Mouse (Mus musculus): Measurements from ENCODE around the gene Mrps15.
"Not testable (repeated sequence)": the region's sequence is repeated elsewhere in the genome, so short reads cannot be mapped to it uniquely, and the experiment has no call there.

The Mrps15 gene

DNA sequence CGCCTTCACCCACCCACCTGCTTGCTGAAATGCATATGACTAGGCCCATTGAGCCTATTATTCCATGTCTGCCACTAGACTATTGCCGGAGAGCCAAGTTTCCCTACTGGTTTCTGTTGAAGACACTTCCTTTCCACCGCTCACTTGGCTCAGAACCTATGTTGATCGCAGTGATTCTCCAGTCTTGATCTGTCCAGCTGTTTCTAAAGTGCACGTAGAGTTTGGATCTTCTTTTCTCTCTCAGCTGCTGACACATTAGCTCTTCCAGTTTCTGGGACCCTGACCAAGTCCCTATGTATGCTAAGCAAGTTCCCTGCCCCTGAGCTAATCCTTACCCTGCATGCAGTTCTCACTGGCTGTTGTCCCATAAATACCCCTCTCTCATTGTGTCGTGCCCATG, 31.1 kb downstream of the Mrps15 start:
- DNase-seq (ENCODE audit: low spot score in 2 of 2) = no peak

DNA sequence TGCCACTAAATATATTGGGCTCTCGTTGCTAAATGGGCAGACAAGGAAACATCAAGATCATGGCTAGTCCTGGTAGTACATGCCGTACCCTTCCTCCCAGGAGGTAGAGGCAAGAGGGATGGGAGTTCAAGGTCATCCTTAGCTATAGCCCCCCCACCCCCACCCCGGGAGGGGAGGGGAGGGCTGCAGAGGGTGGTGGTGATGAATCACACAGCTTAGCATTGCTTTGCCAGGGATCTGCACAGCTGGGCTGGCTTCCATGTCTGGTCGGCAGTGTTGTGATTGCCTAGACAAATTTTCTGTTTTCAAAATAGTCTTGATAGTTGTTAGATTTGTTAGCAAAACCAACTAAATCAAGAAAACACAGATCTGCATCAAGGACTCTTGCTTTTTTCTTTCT, 32.5 kb downstream of the Mrps15 start:
- no peak for DNase-seq (ENCODE audit: low spot score in 2 of 2)

DNA sequence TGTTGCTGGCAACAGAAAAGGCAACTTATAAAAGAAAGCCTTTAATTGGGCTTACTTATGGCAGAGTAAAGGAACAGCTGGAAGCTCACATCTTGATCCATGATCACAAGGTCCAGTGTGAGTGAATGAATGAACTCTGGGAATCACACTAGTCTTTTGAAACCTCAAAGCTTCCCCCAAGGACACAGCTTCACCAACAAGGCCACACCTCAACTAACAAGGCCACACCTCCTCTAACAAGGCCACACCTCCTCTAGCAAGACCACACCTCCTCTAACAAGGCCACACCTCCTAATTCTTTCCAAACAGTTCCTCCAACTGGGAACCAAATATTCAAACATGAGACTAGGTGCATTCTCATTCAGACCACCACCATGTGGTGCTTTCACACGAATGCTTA, 34.9 kb downstream of the Mrps15 start:
- no peak for DNase-seq (ENCODE audit: low spot score in 2 of 2)

DNA sequence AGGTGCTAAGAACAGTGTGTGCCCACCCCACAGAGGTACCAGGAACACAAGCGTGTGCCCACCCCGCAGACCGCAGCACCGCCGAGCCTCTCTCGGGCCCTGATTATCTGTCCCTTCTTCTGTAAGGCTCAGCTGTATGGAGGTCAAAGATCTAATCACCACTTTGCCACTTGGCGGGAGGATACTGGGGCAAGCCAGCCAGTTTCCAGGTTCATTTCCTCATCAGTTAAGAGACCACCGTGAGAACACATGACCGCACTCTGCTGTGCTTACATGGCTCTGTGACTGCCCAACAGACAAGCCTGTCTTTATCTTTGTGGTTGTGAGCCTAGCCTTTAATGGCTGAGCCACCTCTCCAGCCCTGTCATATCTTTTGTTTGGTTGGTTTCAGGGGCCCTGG, 36.3 kb downstream of the Mrps15 start:
- no peak for DNase-seq (ENCODE audit: low spot score in 2 of 2)

DNA sequence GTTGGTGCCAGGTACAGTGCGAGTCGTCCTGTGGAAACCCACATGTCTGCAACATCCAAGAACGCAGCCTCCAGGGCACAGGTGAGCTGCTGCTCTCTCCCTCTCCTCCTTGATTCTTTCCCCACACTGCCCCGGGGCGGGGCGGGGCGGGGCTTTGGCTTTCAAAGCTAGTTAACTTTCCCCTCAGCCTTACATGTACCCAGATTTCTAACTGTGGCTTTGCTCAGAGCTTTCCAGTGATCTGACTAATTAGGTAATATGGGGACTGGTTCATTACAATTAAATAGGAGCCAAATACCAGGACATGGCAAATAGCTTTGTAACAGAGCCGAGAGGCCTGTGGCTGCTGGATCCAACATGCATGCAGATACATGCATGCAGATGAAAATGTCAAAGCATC, 37.7 kb downstream of the Mrps15 start:
- no peak for DNase-seq (ENCODE audit: low spot score in 2 of 2)

DNA sequence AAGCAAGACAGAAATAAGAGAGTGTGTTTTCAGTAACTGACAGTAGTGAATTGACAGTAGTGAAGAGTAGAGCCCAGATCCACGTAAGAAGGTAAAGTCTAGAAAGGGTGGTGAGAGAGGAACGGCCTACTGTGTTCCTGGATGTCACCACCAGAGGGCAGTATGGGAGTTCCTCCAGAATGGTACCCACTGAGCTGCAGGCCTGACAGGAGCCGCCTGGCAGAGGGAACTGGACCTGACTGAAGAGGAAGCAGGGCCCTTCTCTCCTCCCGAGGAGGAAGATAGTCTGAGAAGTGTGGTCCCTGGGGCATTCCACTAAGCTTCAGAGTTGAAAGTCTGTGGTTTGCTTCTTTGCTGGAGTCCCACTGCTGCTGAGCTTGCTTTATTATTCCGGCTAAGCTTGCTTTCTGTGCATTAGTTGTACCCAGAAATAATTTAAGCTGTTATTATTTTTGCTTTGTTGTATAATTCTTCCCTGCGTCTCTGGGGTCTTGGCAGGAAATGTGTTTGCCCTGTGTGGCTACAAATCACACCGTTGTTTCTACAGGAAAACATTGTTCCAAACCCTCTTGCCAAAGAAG, 39.4 kb downstream of the Mrps15 start:
- peak; percentile 69 to 82 for DNase-seq (ENCODE audit: low spot score in 2 of 2)

DNA sequence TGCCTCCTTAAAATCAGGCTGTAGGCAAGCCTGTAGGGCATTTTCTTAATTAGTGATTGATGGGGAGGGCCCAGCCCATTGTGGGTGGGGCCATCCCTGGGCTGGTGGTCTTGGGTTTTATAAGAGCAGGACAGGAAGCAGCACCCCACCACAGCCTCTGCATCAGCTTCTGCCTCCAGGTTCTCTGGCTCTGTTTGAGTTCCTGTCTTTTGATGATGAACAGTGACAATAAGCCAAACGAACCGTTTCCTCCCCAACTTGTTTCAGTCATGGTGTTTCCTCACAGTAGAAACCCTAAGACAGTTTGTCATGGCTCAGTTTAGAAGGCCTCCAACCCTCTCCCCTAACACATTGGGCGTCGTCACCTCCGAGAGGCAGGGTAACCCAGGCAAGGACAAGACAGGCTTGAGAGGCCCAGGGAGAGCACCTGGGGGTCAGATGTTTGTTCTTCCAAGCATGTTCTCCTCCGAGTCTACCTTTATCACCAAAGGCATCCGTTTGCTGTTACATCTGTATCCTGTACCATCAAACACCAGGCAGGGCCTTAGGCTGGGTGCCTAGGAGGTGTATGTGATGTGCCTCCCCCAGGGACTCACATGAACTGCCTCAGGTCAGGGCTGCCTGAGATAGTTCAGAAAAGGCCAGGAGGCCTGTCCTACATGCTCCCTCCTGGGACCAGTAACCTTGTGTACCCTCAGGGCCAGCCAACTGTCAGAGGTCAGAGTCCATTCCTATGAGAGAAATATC, 43.5 kb downstream of the Mrps15 start:
- no peak for DNase-seq (ENCODE audit: low spot score in 2 of 2)

DNA sequence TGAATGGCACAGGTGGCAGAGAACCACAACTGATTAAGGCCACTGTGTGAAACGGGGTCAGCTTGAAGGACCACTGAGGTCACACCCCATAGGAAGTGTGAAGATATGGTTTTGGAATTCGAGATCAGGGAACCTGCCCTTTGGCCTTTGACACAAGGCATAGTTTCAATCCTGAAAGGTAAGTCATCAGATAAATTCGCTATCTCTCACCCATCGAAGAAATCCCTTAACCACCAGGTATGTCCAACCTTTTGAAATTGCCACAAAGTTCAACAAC, 44.1 kb downstream of the Mrps15 start:
- no peak for DNase-seq (ENCODE audit: low spot score in 2 of 2)

DNA sequence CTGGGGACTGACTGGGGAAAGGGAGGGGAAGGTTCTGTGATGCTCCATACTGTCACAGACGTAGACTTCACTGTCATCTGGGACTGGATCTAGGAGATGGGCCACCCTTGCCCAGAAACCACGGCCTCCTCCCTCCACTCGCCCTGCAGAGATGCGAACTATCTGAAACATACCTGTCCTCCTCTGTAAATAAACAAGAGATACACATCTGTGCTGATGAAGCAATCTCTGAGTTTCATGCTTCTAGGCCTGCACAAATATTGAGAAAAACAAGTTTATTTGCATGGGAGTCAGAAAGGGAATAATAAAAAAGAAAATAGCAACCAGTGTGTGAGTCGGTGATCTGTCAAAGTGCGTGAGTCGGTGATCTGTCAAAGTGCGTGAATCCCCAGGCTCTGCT, 45.1 kb downstream of the Mrps15 start:
- no peak for DNase-seq (ENCODE audit: low spot score in 2 of 2)

DNA sequence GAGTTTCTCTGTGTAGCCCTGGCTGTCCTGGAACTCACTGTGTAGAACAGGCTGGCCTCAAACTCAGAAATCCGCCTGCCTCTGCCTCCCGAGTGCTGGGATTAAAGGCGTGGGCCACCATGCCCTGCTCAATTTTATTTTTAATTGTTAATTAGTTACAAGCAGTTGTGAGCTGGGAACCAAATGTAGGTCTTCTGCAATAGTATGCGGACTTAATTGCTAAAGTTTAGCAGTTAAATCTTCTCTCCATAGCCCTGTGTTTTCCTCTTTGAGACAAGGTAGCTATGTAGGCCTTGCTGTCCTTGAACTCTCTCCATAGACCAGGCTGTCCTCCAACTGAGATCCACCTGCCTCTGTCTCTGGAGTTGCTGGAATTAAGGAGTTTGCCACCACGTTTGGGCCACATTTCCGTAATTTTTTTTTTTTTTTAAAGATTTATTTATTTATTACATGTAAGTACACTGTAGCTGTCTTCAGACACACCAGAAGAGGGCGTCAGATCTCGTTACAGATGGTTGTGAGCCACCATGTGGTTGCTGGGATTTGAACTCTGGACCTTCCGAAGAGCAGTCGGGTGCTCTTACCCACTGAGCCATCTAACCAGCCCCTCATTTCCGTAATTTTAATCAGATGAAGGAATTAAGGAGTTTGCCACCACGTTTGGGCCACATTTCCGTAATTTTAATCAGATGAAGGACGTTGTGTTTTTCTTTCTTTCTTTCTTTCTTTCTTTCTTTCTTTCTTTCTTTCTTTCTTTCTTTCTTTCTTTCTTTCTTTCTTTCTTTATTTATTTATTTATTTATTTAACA, 49.1 kb downstream of the Mrps15 start:
- not testable (repeated sequence) for DNase-seq (ENCODE audit: low spot score in 2 of 2)

DNA sequence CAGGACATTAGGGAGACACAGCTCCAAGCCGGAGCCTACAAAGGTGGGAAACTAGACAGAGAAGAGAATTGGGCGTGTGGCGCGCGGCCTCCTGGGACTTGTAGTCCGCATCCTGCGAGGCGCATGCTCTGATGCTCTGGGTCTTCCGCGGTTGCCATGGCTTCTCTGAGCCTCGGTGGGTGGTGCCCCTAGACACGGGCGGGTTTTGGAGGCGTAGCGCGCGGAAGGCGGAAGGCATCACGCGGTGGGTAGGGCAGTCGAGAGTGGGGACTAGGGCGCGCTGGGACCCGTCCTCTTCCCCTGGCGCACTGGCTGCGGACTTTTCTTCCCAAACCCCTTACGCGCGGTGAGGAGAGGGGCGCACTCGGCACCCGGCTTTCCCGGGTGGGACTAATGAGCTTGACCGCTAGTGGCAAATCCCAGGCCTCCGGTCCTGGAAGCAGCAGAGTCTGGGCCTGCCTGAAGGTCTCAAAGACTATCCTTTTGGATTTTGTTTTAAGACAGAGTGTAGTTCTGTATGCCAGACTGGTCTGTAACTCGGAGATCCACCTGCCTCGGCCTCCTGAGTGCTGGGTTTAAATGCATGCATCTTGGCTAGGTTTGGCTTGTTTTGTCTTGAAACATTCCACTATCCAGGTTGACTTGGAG, 49.9 kb downstream of the Mrps15 start, which contains the start of gene Lsm10:
TSS of gene Lsm10 (plus strand) at position 160 of the 648 bp plus-strand sequence.
- DNase-seq (ENCODE audit: low spot score in 2 of 2) = peak; percentile 91 to 93

DNA sequence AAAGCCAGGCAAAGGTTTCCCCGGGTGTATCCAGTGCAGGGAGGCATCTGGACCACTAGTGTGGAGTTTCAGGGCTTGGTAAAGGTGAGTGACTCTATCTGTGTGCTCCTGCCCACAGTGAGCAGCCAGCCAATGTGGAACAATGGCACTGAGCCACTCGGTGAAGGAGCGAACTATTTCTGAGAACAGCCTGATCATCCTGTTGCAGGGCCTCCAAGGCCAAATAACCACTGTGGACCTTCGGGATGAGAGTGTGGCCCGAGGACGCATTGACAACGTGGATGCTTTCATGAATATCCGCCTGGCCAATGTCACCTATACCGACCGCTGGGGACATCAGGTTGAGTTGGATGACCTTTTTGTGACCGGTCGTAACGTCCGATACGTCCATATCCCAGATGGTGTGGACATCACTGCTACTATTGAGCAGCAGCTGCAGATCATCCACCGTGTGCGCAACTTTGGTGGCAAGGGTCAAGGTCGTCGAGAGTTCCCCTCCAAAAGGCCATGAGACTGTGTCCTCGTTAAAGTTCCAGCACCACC, 51.1 kb downstream of the Mrps15 start:
- DNase-seq (ENCODE audit: low spot score in 2 of 2) = no peak

DNA sequence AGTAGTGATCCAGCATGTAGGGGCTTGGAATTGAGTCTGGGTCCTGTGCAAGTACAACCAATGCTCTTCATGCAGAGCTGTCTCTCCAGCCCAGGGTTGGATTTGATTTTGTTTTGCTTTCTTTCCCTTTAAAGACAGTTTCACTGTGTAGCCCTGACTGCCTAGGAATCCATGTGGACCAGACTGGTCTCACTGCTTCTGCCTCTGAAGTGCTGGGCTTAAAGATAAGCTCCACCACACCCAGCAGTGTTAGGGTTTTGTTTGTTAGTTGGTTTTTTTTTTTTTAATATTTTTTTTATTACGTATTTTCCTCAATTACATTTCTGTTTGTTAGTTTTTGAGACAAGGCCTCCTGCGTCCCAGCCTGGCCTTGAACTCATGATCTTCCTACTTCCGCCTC, 52.6 kb downstream of the Mrps15 start:
- no peak for DNase-seq (ENCODE audit: low spot score in 2 of 2)

DNA sequence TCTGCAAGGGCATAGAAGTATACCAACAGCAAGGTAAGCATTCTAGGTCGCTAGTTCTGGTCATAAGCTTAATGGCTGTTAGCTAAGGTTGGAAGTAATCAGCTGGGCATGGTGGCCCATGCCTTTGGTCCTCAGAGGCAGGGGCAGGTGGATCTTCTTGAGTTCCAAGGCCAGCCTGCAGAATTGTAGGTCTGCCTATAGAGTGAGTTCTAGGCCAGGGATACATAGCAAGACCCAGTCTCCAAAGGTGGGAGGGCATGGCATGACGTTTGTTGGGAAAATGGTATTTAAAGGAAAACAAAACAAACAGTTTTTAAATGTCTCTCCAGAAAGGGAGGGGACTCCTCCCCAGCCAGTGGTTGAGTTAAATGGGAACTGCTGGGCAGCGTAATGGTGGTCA, 54.0 kb downstream of the Mrps15 start:
- DNase-seq (ENCODE audit: low spot score in 2 of 2) = no peak

DNA sequence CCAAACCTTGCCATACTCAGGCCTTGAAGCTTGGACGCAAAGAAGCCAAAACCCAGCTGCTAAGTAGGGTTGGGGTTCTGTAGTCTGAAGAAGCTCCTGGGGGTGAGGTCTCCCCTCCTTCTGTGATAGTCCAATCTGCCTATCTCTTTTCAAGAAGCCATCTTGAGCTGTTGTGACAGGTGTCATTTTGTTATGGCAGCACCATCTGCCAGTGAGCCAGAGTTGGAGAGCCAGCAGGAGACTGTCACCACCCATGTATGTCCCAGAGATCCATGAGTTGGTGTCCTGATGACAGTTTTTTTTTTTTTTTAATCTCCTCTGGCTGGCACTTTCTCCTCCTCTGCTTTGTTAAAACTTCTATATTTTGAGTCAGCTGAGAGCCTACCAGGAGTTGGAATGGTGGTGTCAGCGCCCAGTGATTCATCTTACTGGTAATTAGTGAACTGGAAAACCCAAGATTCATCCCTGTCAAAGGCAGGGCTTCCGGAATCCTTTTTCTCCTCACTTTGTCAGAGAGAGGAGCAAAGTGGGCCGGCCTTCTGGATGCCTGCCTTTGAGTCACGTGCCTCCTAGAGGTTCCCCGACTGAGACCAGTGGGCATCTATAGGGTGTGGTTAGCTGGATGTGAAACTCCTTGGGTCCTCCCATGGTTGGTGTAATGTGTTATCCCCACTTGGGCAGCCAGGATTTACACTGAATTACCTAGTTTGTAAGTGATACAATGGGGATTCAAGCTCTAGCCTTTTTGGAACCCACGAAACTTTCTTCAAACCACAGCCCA, 55.5 kb downstream of the Mrps15 start:
- no peak for DNase-seq (ENCODE audit: low spot score in 2 of 2)

DNA sequence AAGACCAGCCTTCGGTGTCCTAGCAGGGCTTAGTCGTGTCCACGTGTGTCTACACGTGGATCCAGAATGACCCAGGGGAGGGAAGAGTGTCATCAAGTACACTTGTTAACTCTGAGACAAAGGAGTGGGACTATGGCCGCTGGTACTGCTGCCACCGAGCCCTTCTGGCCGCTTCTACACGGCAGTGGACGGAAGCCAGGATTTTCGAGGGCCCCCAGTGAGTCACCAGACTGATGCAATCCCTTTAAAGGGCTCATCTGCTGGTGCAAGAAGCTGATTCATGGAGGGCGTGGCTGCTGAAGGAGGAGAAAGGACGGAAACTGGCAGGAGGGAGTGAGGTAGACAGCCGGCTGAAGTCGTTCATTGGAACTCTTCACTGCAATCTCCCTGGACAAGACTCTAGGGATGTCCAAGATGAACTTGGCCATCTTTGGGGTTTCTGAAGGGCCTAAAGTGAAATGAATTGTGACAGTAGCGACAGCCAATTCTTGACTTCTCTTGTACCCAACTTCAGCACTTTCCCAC, 56.4 kb downstream of the Mrps15 start:
- peak; percentile 83 to 90 for DNase-seq (ENCODE audit: low spot score in 2 of 2)

DNA sequence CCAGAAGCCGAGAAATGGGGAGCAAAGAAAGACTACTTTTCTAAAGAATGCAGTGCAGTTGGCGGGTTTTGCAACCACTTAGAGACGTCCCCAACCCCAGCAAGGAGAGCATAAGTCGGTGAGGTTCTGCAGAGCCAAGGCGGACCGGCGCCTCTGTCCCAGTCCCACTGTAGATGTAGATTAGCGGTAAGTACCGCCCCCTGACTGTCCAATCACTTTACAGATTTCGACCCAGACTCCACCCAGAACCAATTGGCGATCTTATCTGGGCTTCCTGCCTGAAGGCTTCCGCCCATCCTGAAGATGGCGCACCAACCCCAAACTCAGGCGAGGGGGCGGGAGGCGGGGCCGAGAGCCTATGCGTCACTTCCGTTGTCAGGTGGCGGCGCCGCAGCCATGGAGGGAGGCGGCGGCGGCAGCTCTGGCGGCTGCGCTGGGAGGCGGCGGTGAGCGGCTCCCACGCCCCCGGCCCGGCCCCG, 56.9 kb downstream of the Mrps15 start, which contains the start of gene Stk40:
TSS of gene Stk40 (plus strand) at position 368 of the 479 bp plus-strand sequence.
- DNase-seq (ENCODE audit: low spot score in 2 of 2) = peak; percentile 95 to 96

DNA sequence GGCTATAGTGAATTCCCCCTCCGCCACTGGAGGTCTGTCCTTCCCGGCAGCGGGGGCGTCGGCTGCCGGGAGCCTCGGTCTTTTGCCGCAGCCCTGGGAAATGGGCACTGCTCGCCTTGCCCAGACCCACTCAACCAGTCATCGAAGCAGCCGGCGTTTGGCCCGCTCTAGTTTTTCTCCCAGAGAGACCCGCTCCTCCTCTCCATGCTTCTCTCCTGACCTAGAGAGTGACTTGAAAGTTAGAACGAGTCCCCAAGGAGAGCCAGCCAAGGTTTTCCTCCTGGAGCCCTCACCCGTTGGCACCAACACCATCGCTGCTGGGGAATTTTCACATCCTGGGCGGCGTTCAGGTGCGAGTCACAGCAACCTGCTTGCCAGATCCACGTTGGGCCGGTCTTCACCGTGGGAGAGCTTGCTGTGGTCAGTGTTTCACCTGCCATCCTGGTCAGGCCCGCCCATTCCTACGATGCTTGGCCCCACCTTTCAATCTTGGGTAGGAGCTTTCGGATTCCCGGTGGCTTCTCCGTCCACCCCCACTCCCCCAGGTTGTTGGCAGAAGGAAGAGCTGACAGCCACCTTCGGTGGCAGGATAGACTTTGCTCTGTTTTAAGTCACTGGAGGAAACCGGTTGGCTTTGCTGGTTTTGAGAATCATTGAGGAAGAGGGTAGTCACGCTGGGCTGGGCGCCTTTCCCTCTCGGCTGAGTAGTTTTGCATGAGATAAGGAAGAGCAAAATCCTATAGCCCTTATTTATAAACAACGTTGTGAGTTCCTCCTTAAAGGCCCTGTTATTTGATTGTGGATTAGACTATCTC, 57.7 kb downstream of the Mrps15 start:
- DNase-seq (ENCODE audit: low spot score in 2 of 2) = no peak

All from urinary bladder, postnatal 4 days (tissue).